Mouse (Mus musculus) heart, embryonic 15.5 days (tissue): ENCODE measurements around the gene Emsy. TPM values are rescaled to one million over a fixed set of nuclear protein-coding genes. Genes with fewer than 3 reads are reported as not detected.
A peak's percentile ranks its signal among the peaks of the same experiment; 100 is the strongest.

Experiments
- ATAC-seq: fragments of 200-750 bp; cut with Nextera tagmentation; replicated peaks from 2 replicates; pipeline ENCODE4 v1.8.0; 2017; ENCODE audit warnings: low read depth, moderate TSS enrichment; ENCODE audit not compliant: insufficient number of reproducible peaks, insufficient read depth, low FRiP score
- H3K27ac ChIP-seq: fragments of 300-500 bp; sonication (generic); 2 replicates; pipeline ENCODE4 v1.5.1; 2015; ENCODE audit warnings: mild to moderate bottlenecking, inconsistent platforms
- H3K27me3 ChIP-seq: fragments of 300-500 bp; sonication (generic); 2 replicates; pipeline ENCODE4 v1.6.1; 2015; ENCODE audit warnings: inconsistent platforms
- H3K36me3 ChIP-seq: fragments of 300-500 bp; sonication (generic); 2 replicates; pipeline ENCODE4 v1.6.1; 2015; ENCODE audit warnings: mild to moderate bottlenecking, inconsistent platforms
- H3K4me1 ChIP-seq: fragments of 300-500 bp; sonication (generic); replicated peaks from 2 replicates; pipeline ENCODE4 v1.6.1; 2015; ENCODE audit warnings: inconsistent platforms
- H3K4me2 ChIP-seq: fragments of 300-500 bp; sonication (generic); 2 replicates; pipeline ENCODE4 v1.6.1; 2015; ENCODE audit warnings: inconsistent platforms, mild to moderate bottlenecking, moderate library complexity
- H3K4me3 ChIP-seq: fragments of 300-500 bp; sonication (generic); 2 replicates; pipeline ENCODE4 v1.5.1; 2015; ENCODE audit warnings: mild to moderate bottlenecking, inconsistent platforms
- H3K9ac ChIP-seq: fragments of 300-500 bp; sonication (generic); 2 replicates; pipeline ENCODE4 v1.6.1; 2015; ENCODE audit warnings: mild to moderate bottlenecking, inconsistent platforms
- H3K9me3 ChIP-seq: fragments of 300-500 bp; sonication (generic); replicated peaks from 2 replicates; pipeline ENCODE4 v1.6.1; 2016; ENCODE audit warnings: inconsistent platforms
- WGBS: fragments of 180-500 bp; shearing (Covaris S2); methylation state at CpG from one replicate; pipeline ENCODE4 v1.1.7; 2015; ENCODE audit warnings: mixed read lengths; 5-methylcytosine and 5-hydroxymethylcytosine counted together
- polyA plus RNA-seq: library from polyadenylated mRNA; unstranded; fragments of >200 nt; fragmentation: Nextera tagmentation; extraction: Ambion mirVana; gene quantifications from 2 replicates; pipeline ENCODE4 v1.2.1, GENCODE M21; 2015

The Emsy gene
- 20.2 and 23.1 TPM in 2 replicates for polyA plus RNA-seq

DNA sequence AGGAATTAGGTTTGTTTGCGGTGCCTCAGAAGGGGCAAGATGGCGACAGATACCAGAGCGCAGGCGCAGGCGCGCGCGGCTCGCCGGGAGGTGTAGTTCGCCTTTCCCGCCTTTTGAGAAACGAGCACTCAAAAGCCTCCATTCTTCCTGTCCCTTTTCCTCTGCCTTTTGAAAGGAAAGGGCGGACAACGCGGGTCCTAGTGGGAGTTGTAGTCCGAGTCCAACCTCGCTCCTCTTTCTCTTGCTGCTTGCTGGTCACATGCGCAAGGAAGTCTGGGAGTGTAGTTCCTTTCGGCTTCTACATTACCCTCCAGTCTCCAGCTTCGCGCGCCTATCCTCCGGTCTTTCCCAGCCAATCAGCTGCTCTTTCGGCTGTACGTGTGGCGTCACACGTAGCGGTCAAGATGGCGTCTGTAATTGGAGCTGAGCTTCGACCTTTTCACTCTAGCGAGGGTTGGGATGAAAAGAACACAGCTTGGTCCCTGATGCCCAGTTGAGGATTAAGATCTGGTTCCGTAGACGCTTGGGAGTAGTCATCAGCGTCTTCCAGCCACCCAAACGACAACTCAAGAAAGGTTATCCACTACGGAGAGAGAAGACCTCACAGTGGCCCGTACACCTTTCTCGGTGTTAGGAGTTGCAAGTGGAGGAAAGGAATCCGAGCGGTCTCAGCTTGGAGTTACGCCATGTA lies at the start of gene Emsy:
TSS of gene Emsy (minus strand) at position 253 of the 691 bp plus-strand sequence.
- Histone ChIP-seq H3K4me3 (peak within 1 kb of the TSS; percentile 87), H3K4me2 (peak within 1 kb of the TSS; percentile 73), H3K27ac (peak within 1 kb of the TSS; percentile 97), H3K4me1 (peaks cover 18% of the 10 kb centered on the region), H3K9me3 (no peaks in the 10 kb centered on the region), H3K36me3 (peaks cover 18% of the 10 kb centered on the region; the same call in 1 of the 2 replicates), H3K9ac (peak within 1 kb of the TSS; percentile 83), H3K27me3 (no peaks in the 10 kb centered on the region)
- under 1% methylated on average over 42 of the region's 42 CpGs for WGBS
- peak; percentile 96 for ATAC-seq

DNA sequence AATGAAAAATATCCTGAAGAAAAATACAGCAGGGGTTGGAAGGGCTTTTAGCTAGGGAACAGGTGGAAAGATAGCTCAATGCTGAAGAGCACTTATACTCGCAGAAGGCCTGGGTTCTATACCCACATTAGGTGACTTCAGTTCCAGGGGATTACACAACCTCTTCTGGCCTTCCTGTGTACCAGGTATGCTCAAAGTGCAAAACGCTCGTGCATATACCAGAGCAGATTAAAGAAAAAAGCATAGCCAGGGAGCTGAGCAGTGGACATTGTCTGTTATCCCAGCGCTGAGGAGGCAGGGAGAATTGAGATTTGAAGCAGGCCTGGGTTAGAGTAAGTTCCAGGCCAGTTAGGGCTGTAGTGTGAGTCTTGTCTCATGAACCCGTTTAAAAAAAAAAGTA lies 47.7 kb upstream of the Emsy start:
- Histone ChIP-seq H3K36me3 (no peaks in the 10 kb centered on the region), H3K9me3 (no peaks in the 10 kb centered on the region), H3K9ac (peak overlapping the region; percentile 93; the same call in 1 of the 2 replicates), H3K4me1 (peaks cover 23% of the 10 kb centered on the region), H3K27ac (no peak overlapping the region), H3K27me3 (no peaks in the 10 kb centered on the region), H3K4me3 (peak overlapping the region; percentile 88), H3K4me2 (peak overlapping the region; percentile 75)
- ATAC-seq = no peak
- 58% methylated on average over 5 of the region's 5 CpGs for WGBS

DNA sequence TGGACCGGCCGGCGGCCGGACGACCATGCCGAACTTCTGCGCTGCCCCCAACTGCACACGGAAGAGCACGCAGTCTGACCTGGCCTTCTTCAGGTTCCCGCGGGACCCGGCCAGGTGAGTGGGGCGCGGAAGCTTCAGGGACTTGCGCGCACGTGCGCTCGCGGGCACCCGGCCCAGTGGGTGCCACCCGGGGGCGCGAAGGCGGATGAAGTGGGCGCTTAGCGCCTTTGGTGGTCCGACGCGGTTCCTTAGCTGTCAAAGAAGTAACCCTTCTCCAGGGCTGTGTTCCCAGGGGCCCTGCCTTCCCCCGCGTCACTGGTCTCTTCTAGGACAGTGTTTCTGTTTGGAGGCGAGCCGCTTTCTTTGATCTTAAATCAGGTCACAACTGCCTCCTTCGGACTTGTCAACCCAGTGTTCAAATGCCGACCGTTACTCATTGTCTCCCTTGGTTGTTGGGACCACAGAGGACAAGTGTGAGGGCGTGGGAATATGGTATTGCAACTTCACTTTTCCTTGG lies 46.8 kb upstream of the Emsy start:
- H3K27me3 ChIP-seq = no peaks in the 10 kb centered on the region
- peaks cover 23% of the 10 kb centered on the region for H3K4me1 ChIP-seq
- WGBS = under 1% methylated on average over 38 of the region's 38 CpGs
- no peaks in the 10 kb centered on the region for H3K9me3 ChIP-seq
- peak overlapping the region; percentile 88 for H3K4me3 ChIP-seq
- H3K36me3 ChIP-seq = no peaks in the 10 kb centered on the region
- H3K9ac ChIP-seq = peak overlapping the region; percentile 93
- peak overlapping the region; percentile 75 for H3K4me2 ChIP-seq
- ATAC-seq = no peak; the same call in 1 of the 2 replicates
- H3K27ac ChIP-seq = peak overlapping the region; percentile 86

GRCm38 (mm10) chr7:98702283-98703240 lies 46.0 kb upstream of the Emsy start, which contains the start of gene Thap12:
TSS of gene Thap12 (plus strand) at chr7:98703103.
- H3K9ac ChIP-seq = peak within 1 kb of the TSS; percentile 93
- no peaks in the 10 kb centered on the region for H3K27me3 ChIP-seq
- peak within 1 kb of the TSS; percentile 89 for H3K27ac ChIP-seq
- H3K4me3 ChIP-seq = peak within 1 kb of the TSS; percentile 88
- H3K4me1 ChIP-seq = peaks cover 23% of the 10 kb centered on the region
- ATAC-seq = peak; percentile 99
- H3K9me3 ChIP-seq = no peaks in the 10 kb centered on the region
- H3K4me2 ChIP-seq = peak within 1 kb of the TSS; percentile 75
- H3K36me3 ChIP-seq = no peaks in the 10 kb centered on the region
- WGBS = 2% methylated on average over 50 of the region's 65 CpGs

- Histone ChIP-seq H3K4me2 (peak overlapping the region; percentile 75), H3K9ac (peak overlapping the region; percentile 74), H3K4me3 (peak overlapping the region; percentile 88), H3K4me1 (peaks cover 23% of the 10 kb centered on the region), H3K27ac (peak overlapping the region; percentile 89), H3K9me3 (no peaks in the 10 kb centered on the region), H3K36me3 (no peaks in the 10 kb centered on the region), H3K27me3 (no peaks in the 10 kb centered on the region)
- 27% methylated on average over 7 of the region's 7 CpGs for WGBS
- no peak for ATAC-seq
Measured at GRCm38 (mm10) chr7:98701771-98702170, 45.2 kb upstream of the Emsy start.

- peaks cover 8% of the 10 kb centered on the region for H3K4me1 ChIP-seq
Measured at GRCm38 (mm10) chr7:98698590-98698989, 42.0 kb upstream of the Emsy start.

GRCm38 (mm10) chr7:98698041-98698440 lies 41.5 kb upstream of the Emsy start:
- peaks cover 11% of the 10 kb centered on the region for H3K4me1 ChIP-seq
- 52% methylated on average over 5 of the region's 5 CpGs for WGBS
- H3K27ac ChIP-seq = no peak overlapping the region
- H3K4me3 ChIP-seq = no peak overlapping the region
- no peak overlapping the region for H3K4me2 ChIP-seq
- H3K9me3 ChIP-seq = no peaks in the 10 kb centered on the region
- H3K36me3 ChIP-seq = no peaks in the 10 kb centered on the region
- no peak overlapping the region for H3K9ac ChIP-seq
- H3K27me3 ChIP-seq = no peaks in the 10 kb centered on the region
- ATAC-seq = no peak

More at GRCm38 (mm10) chr7:98698590-98698989, 42.0 kb upstream of the Emsy start:
- Histone ChIP-seq H3K27me3 (no peaks in the 10 kb centered on the region), H3K9me3 (no peaks in the 10 kb centered on the region), H3K36me3 (no peaks in the 10 kb centered on the region), H3K4me3 (no peak overlapping the region), H3K9ac (no peak overlapping the region), H3K27ac (no peak overlapping the region), H3K4me2 (no peak overlapping the region)
- no peak for ATAC-seq
- WGBS = 80% methylated on average over 4 of the region's 4 CpGs

DNA sequence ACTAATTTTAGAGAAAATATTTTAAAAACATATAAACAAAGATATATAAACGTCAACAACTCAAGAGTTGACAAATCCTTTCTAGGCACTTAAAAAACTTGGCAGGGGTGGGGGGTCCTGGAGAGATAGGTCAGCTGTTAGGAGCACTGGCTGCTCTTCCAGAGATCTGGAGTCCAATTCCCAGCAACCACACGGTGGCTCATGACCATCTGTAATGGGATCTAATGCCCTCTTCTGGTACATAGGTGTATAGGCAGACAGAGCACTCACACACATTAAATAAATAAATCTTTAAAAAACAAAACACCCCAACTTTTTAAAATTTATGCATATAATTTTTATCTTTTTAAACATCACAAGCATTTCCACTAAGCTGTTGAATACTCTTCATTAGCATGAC lies 40.9 kb upstream of the Emsy start:
- Histone ChIP-seq H3K27ac (no peak overlapping the region), H3K4me1 (peaks cover 15% of the 10 kb centered on the region), H3K27me3 (no peaks in the 10 kb centered on the region), H3K4me2 (no peak overlapping the region), H3K9ac (no peak overlapping the region), H3K4me3 (no peak overlapping the region), H3K9me3 (no peaks in the 10 kb centered on the region), H3K36me3 (no peaks in the 10 kb centered on the region)
- no peak for ATAC-seq
- 7% methylated on average over 2 of the region's 2 CpGs for WGBS

GRCm38 (mm10) chr7:98694046-98694445 lies 37.5 kb upstream of the Emsy start:
- Histone ChIP-seq H3K27me3 (no peaks in the 10 kb centered on the region), H3K4me2 (no peak overlapping the region), H3K27ac (no peak overlapping the region), H3K36me3 (no peaks in the 10 kb centered on the region), H3K9me3 (no peaks in the 10 kb centered on the region), H3K9ac (no peak overlapping the region), H3K4me3 (no peak overlapping the region), H3K4me1 (peaks cover 8% of the 10 kb centered on the region)
- WGBS = 63% methylated on average over 5 of the region's 5 CpGs
- no peak for ATAC-seq

DNA sequence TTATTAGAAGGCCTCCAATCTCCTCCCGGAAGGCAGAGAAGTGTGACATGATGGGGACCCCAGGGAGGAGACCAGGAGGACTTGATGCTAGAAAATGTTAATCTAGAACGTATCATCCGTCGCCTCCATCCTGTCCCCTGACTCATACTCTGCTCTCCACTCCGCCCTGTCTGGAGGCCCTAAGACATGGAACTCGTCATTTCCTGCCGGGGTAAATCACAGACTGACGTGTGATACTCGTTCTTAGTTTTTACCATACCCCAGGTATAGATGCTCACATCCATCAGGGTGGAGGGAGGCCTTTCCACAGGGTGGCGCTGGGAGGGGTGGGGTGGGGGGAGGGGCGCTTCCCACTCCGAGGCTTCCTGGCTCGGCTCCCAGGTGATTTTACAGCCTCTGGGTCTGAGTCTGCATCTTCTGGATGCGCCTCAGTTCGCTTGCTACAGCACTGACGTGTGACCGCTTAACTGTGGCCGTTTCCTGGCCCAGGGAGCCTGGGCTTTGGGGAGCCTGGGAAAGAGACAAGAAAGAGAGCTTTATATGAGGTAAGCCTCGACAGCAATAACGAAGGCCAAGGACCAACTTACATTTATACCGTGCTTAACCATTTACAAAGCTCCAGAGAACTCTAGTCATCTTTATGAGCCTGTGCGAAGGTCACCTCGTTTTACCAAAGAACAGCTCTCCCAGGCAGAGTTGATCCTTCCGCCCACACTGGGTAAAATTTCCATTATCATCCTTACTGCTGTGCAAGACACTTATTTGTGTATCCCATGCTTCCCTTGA lies 36.4 kb upstream of the Emsy start:
- Histone ChIP-seq H3K9ac (no peak overlapping the region), H3K4me3 (0 out of 2 replicates have a peak overlapping the region, but pooled peaks have one; percentile 9), H3K36me3 (no peaks in the 10 kb centered on the region), H3K4me2 (peak overlapping the region; percentile 47), H3K9me3 (no peaks in the 10 kb centered on the region), H3K27ac (peak overlapping the region; percentile 30; the same call in 1 of the 2 replicates), H3K27me3 (no peaks in the 10 kb centered on the region), H3K4me1 (peaks cover 8% of the 10 kb centered on the region)
- peak; percentile 31; the same call in 1 of the 2 replicates for ATAC-seq
- WGBS = 35% methylated on average over 24 of the region's 24 CpGs
